Mouse (Mus musculus): ENCODE measurements at regions not wholly inside any gene's neighbourhood (a gene's known extent, or its start where the extent isn't known, plus 50 kb on each side); places are given as distances from the start of the nearest gene placed in this dataset.

DNA sequence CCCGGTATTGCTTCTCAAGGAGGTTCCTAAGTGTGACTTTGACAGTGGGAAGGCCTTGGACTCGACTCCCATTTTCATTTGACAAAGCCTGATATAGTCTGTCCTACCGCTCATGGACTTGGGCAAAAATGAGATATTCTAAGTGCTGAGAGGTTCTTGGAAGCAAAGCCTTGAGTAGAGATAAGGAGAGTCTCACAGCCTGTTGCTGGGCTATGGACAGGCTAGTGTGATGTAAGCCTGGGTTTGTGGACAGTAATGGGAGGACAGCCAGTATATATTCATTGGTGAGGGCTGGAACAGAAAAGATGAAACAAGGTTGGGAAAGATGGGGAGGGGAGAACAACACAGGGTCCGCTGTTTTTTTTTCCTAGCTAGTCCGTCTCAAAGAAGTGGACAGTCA is 228.0 kb downstream of the Wdr11 start:
- H3K4me2 ChIP-seq: no peak overlapping the region
- H3K4me1 ChIP-seq (replicated peaks): no peaks in the 10 kb centered on the region
- H3K27me3 ChIP-seq: no peaks in the 10 kb centered on the region
- H3K4me3 ChIP-seq (replicated peaks): no peak overlapping the region
- no peak for ATAC-seq (ENCODE audit: low read depth)
- H3K9me3 ChIP-seq (replicated peaks): no peaks in the 10 kb centered on the region
- no peaks in the 10 kb centered on the region for H3K36me3 ChIP-seq
- no peak for DNase-seq
- no peak overlapping the region for H3K27ac ChIP-seq
- no peak overlapping the region for H3K9ac ChIP-seq
- 67% methylated on average over 5 of the region's 5 CpGs for WGBS (ENCODE audit: insufficient replicate concordance)

DNA sequence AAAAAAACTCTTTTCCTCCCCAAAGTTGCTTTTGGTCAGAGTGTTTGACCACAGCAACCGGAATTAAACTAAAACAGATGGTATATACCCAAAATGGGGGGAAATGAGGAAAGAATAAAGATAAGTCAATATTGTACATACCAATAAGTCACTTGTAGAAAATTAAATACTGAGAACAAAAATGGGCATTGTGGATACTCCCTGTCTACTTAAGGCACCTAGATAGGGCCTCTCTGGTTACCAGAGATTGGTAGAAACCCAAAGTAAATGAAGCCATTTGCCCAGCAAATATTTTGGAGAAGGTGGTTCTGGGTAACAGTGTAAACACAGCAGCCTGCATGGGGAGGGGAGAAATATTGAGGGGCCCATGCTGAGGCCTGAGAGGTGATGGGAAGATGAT is 237.3 kb downstream of the Wdr11 start:
- Histone ChIP-seq H3K4me2 (no peak overlapping the region), H3K9me3 (replicated peaks) (no peaks in the 10 kb centered on the region), H3K27me3 (no peaks in the 10 kb centered on the region), H3K9ac (no peak overlapping the region), H3K4me3 (replicated peaks) (no peak overlapping the region), H3K36me3 (no peaks in the 10 kb centered on the region), H3K4me1 (replicated peaks) (no peaks in the 10 kb centered on the region), H3K27ac (no peak overlapping the region)
- no peak for ATAC-seq (ENCODE audit: low read depth)
- DNase-seq: no peak
- WGBS (ENCODE audit: insufficient replicate concordance): 58% methylated on average over 1 of the region's 1 CpGs

- H3K4me3 ChIP-seq (replicated peaks): no peak overlapping the region
- H3K9ac ChIP-seq: no peak overlapping the region
- H3K4me1 ChIP-seq (replicated peaks): no peaks in the 10 kb centered on the region
- no peak for ATAC-seq (ENCODE audit: low read depth)
- no peaks in the 10 kb centered on the region for H3K36me3 ChIP-seq
- WGBS (ENCODE audit: insufficient replicate concordance): 71% methylated on average over 8 of the region's 8 CpGs
- H3K9me3 ChIP-seq (replicated peaks): no peaks in the 10 kb centered on the region
- H3K4me2 ChIP-seq: no peak overlapping the region
- no peak for DNase-seq
- H3K27me3 ChIP-seq: no peaks in the 10 kb centered on the region
- H3K27ac ChIP-seq: no peak overlapping the region
Measured at GRCm38 (mm10) chr7:129832830-129833229, 241.2 kb downstream of the Wdr11 start.

DNA sequence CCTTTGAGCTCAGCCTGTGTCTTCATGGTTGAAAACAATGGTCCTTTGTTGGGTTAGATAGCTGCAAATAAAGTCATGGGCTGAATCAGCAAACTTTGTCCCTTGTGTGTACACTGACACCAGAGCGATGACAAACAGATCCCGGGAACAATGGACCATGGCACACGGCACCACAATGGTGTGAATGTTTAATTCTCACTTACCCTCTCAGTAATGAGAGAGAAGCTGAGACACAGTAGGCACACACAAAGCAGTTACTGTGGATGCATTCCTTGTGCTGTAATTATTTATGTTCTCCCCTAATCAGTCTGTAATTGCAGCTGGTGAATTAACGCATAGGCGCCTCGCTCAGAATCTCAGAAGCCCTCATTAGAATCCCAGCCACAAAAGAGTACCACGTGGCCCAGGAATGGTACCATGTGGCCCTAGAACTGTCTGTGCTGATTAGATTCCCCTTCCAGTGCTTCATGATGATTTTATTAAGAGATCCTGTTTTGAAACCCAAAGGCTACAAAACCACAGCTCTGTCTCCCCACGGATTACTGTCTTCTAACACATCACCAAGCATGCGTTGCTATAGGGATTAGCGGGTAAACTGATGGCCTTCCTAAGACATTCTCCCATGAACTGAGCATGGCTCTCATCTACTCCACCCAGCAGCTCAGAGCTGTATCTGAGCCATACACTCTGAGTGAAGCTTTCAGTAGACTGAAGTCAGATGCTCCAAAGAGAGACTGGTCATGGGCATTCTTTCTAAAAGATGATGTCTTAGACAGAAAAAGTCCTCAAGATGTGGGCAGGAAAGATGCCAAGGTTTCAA is 250.8 kb downstream of the Wdr11 start:
- Histone ChIP-seq H3K27me3 (no peaks in the 10 kb centered on the region), H3K4me3 (replicated peaks) (no peak overlapping the region), H3K9ac (no peak overlapping the region), H3K4me2 (no peak overlapping the region), H3K4me1 (replicated peaks) (no peaks in the 10 kb centered on the region), H3K27ac (no peak overlapping the region), H3K9me3 (replicated peaks) (no peaks in the 10 kb centered on the region), H3K36me3 (no peaks in the 10 kb centered on the region)
- no peak for DNase-seq
- 71% methylated on average over 10 of the region's 10 CpGs for WGBS (ENCODE audit: insufficient replicate concordance)
- ATAC-seq (ENCODE audit: low read depth): no peak

DNA sequence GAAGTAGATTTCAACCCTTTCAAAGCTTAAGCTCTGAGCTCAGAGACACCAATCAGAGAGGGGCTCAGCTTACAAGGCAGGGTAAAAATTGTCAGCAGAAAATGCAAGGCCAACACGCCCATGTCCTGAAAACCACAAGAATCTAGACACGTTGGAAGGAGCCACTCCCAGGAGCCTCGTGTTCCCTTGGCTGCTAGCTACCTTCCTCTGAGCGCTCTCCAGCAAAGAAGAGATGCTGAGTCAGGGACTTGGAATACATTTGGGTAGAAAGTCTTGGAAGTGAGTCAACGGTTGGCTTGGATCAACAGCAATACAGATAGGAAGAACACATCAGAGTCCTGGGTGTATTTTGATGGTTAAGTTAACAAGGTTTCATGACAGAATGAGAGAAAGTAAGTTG is 255.5 kb downstream of the Wdr11 start:
- no peak overlapping the region for H3K4me2 ChIP-seq
- no peak overlapping the region for H3K4me3 ChIP-seq (replicated peaks)
- H3K27ac ChIP-seq: no peak overlapping the region
- no peaks in the 10 kb centered on the region for H3K4me1 ChIP-seq (replicated peaks)
- no peaks in the 10 kb centered on the region for H3K27me3 ChIP-seq
- no peaks in the 10 kb centered on the region for H3K36me3 ChIP-seq
- DNase-seq: no peak
- no peak for ATAC-seq (ENCODE audit: low read depth)
- no peaks in the 10 kb centered on the region for H3K9me3 ChIP-seq (replicated peaks)
- H3K9ac ChIP-seq: no peak overlapping the region
- WGBS (ENCODE audit: insufficient replicate concordance): 42% methylated on average over 5 of the region's 5 CpGs

DNA sequence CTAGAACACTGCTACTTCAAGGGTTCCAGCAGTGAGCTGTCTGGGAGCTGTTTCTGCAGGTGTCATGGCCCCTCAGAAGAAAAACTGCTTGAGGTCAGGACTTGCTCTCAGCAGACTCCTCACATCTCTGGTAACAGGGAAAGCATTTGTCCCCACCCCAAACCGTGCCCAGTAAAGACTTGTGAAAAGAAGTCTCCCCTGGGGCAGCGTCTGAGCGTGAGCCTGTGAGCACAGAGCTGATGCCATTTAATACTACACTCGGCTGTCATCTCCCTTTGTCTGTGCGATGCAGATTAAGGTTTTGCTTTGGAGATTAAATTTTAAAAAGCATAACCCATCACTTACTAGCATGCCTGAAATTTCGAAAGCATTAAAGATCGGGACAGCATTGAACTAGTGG is 261.9 kb downstream of the Wdr11 start:
- no peaks in the 10 kb centered on the region for H3K9me3 ChIP-seq (replicated peaks)
- H3K27ac ChIP-seq: no peak overlapping the region
- no peaks in the 10 kb centered on the region for H3K27me3 ChIP-seq
- H3K4me2 ChIP-seq: no peak overlapping the region
- H3K9ac ChIP-seq: no peak overlapping the region
- no peak overlapping the region for H3K4me3 ChIP-seq (replicated peaks)
- WGBS (ENCODE audit: insufficient replicate concordance): 56% methylated on average over 7 of the region's 7 CpGs
- ATAC-seq (ENCODE audit: low read depth) (no peak), DNase-seq (no peak)
- no peaks in the 10 kb centered on the region for H3K4me1 ChIP-seq (replicated peaks)
- H3K36me3 ChIP-seq: no peaks in the 10 kb centered on the region

DNA sequence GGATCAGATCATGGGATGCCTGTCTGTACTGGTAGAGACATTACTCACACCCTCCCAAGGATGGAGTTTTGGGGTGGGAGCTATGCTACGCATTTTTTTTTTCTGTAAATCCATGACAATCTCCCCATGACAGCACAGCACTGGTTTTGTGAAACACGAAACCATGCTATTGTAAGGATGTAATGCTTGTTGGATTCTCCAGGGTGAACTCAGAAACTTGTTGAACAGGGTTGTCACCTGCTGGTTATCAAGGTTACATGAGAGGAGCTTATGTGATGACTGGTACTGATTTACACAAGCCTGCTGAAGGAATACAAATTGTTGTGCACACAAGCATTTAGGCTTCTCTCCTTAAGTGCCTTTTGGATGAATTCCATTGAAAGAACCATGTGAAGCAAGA is 263.3 kb downstream of the Wdr11 start:
- H3K4me2 ChIP-seq: no peak overlapping the region
- H3K9me3 ChIP-seq (replicated peaks): no peaks in the 10 kb centered on the region
- H3K27me3 ChIP-seq: no peaks in the 10 kb centered on the region
- ATAC-seq (ENCODE audit: low read depth) (no peak), DNase-seq (no peak)
- H3K36me3 ChIP-seq: no peaks in the 10 kb centered on the region
- 56% methylated on average over 2 of the region's 2 CpGs for WGBS (ENCODE audit: insufficient replicate concordance)
- no peak overlapping the region for H3K27ac ChIP-seq
- no peak overlapping the region for H3K9ac ChIP-seq
- H3K4me1 ChIP-seq (replicated peaks): no peaks in the 10 kb centered on the region
- H3K4me3 ChIP-seq (replicated peaks): no peak overlapping the region

DNA sequence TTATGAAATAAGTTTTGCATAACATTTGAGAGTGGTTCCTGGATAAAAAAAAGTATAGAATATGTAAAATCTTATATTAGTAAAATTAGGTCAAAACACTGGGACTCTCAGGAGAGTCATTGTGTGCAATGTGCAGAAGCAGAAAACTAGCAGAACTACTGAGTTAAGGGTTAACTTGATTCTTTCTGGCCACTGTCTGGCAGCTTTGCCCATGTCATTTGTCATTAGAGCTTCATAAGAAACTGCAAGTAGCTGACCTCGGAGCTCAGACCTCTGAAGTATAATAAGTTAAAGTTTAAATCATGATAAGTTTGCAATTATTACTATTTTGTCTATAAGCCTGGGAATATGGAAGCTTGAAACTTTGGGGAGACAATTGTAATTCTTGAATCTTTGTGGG is 271.3 kb downstream of the Wdr11 start:
- no peaks in the 10 kb centered on the region for H3K4me1 ChIP-seq (replicated peaks)
- H3K9me3 ChIP-seq (replicated peaks): no peaks in the 10 kb centered on the region
- no peak for DNase-seq
- no peak overlapping the region for H3K27ac ChIP-seq
- H3K27me3 ChIP-seq: no peaks in the 10 kb centered on the region
- no peak overlapping the region for H3K4me3 ChIP-seq (replicated peaks)
- H3K9ac ChIP-seq: no peak overlapping the region
- 27% methylated on average over 1 of the region's 1 CpGs for WGBS (ENCODE audit: insufficient replicate concordance)
- no peaks in the 10 kb centered on the region for H3K36me3 ChIP-seq
- H3K4me2 ChIP-seq: no peak overlapping the region
- ATAC-seq (ENCODE audit: low read depth): no peak

GRCm38 (mm10) chr7:129865536-129865935 is 273.9 kb downstream of the Wdr11 start:
- no peak overlapping the region for H3K27ac ChIP-seq
- no peaks in the 10 kb centered on the region for H3K9me3 ChIP-seq (replicated peaks)
- 65% methylated on average over 3 of the region's 3 CpGs for WGBS (ENCODE audit: insufficient replicate concordance)
- ATAC-seq (ENCODE audit: low read depth): no peak
- no peak overlapping the region for H3K4me3 ChIP-seq (replicated peaks)
- no peak overlapping the region for H3K9ac ChIP-seq
- H3K27me3 ChIP-seq: no peaks in the 10 kb centered on the region
- DNase-seq: no peak
- no peaks in the 10 kb centered on the region for H3K36me3 ChIP-seq
- H3K4me2 ChIP-seq: no peak overlapping the region
- H3K4me1 ChIP-seq (replicated peaks): no peaks in the 10 kb centered on the region

DNA sequence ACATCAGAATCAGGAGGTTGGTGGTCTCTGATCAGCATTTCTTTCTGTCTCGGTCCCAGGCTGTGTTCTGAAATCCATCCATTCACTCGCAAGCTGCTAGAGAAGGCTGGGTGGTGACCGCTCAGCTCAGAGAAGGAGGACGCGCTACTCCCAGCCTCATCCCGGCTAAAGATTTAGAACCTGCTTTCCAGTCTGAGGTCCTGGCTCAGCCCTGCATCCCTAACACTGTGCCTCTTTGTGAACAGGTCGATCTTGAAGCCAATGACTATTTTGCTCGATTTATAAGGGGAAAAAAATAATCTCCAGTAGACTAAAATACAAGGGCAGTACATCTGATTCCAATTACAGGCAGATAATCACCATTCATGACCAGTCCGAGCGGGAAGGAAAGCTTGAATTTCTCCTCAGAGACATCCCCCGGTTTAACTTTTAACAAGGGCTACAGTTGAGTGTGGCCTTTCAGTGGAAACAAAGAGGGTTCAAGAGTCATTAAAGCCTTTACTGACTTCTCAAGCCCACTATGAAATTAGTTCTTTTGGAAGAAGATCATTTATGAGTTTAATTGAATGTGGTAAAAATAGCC is 280.6 kb downstream of the Wdr11 start:
- DNase-seq: no peak
- no peak overlapping the region for H3K27ac ChIP-seq

DNA sequence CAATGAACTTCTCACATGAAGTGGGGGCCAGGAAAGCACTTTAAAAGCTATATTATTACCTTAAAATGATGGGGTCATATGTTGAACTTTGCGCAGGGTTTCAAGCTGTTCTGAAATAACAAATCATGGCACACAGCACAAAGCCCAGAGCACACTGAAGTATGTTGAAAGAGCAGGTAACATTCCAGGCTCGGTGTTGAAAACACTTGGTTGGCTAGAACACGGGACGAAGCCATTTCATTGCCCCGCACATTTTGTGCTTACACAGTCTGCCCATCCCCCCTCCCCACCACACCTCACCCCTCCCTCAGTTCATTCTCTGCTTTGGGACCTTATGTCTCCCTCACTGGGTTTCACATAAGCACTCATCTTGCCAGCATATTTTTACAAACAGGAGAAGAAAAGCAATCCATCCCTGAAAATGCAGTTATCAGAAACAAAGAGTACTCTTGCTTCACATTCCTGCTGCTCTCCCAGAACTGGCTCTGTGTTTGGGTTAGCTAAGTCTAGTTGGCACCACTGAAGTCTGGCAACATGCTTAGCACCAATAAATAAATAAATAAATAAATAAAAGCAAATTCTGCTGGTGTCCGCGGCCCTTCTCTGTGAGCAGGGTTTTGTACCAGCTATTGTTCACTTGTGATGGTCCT is 284.7 kb downstream of the Wdr11 start:
- no peaks in the 10 kb centered on the region for H3K9me3 ChIP-seq (replicated peaks)
- WGBS (ENCODE audit: insufficient replicate concordance): 69% methylated on average over 7 of the region's 7 CpGs
- H3K27me3 ChIP-seq: no peaks in the 10 kb centered on the region
- no peaks in the 10 kb centered on the region for H3K4me1 ChIP-seq (replicated peaks)
- no peak overlapping the region for H3K4me3 ChIP-seq (replicated peaks)
- no peak overlapping the region for H3K4me2 ChIP-seq
- no peak overlapping the region for H3K27ac ChIP-seq
- H3K36me3 ChIP-seq: no peaks in the 10 kb centered on the region
- no peak for DNase-seq
- H3K9ac ChIP-seq: no peak overlapping the region
- ATAC-seq (ENCODE audit: low read depth): no peak

More for the DNA sequence above, 280.6 kb downstream of the Wdr11 start:
- H3K4me1 ChIP-seq (replicated peaks): no peaks in the 10 kb centered on the region
- H3K27me3 ChIP-seq: no peaks in the 10 kb centered on the region
- no peaks in the 10 kb centered on the region for H3K9me3 ChIP-seq (replicated peaks)
- ATAC-seq (ENCODE audit: low read depth): no peak
- H3K36me3 ChIP-seq: no peaks in the 10 kb centered on the region
- 75% methylated on average over 11 of the region's 11 CpGs for WGBS (ENCODE audit: insufficient replicate concordance)
- H3K9ac ChIP-seq: no peak overlapping the region
- H3K4me3 ChIP-seq (replicated peaks): no peak overlapping the region
- no peak overlapping the region for H3K4me2 ChIP-seq

DNA sequence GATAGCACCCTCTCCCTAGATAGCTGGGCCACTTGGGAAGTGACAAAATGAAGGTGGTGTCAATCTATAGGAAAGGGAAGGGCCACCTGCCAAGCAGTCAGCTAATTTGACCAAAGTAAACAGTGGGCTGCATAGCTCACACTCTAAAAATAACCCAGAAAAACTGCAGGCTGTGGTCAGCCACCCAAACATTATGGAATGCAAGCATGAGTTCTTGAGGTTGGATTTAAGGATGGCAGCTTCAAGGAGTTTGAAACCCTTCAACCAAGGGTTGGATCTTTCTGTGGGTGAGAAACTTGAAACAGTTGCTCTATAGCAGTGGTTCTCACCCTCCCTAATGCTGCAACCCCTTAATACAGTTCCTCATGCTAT is 285.2 kb downstream of the Wdr11 start:
- H3K27me3 ChIP-seq: no peaks in the 10 kb centered on the region
- H3K9me3 ChIP-seq (replicated peaks): no peaks in the 10 kb centered on the region
- ATAC-seq (ENCODE audit: low read depth) (no peak), DNase-seq (no peak)
- no peaks in the 10 kb centered on the region for H3K36me3 ChIP-seq
- no peaks in the 10 kb centered on the region for H3K4me1 ChIP-seq (replicated peaks)
- H3K27ac ChIP-seq: no peak overlapping the region
- H3K4me2 ChIP-seq: no peak overlapping the region
- H3K4me3 ChIP-seq (replicated peaks): no peak overlapping the region
- no peak overlapping the region for H3K9ac ChIP-seq

Measured in liver, embryonic 13.5 days (tissue).